Mouse (Mus musculus): Measurements from ENCODE around the gene Slc16a12.
A peak's percentile ranks its signal among the peaks of the same experiment; 100 is the strongest.

The Slc16a12 gene

GRCm38 (mm10) chr19:34726254-34726962 lies 20.7 kb downstream of the Slc16a12 start:
- no peak for DNase-seq (ENCODE audit: low spot score in 2 of 2)

- DNase-seq (ENCODE audit: low spot score in 2 of 2) = no peak
Observed at GRCm38 (mm10) chr19:34725418-34725817, 21.7 kb downstream of the Slc16a12 start.

GRCm38 (mm10) chr19:34724598-34724997 lies 22.5 kb downstream of the Slc16a12 start:
- DNase-seq (ENCODE audit: low spot score in 2 of 2) = no peak

- DNase-seq (ENCODE audit: low spot score in 2 of 2) = no peak
Observed at GRCm38 (mm10) chr19:34722541-34722940, 24.5 kb downstream of the Slc16a12 start.

GRCm38 (mm10) chr19:34720130-34720529 lies 27.0 kb downstream of the Slc16a12 start:
- no peak for DNase-seq (ENCODE audit: low spot score in 2 of 2)

GRCm38 (mm10) chr19:34718963-34719362 lies 28.1 kb downstream of the Slc16a12 start:
- no peak for DNase-seq (ENCODE audit: low spot score in 2 of 2)

- no peak for DNase-seq (ENCODE audit: low spot score in 2 of 2)
Observed at GRCm38 (mm10) chr19:34718478-34718877, 28.6 kb downstream of the Slc16a12 start.

- DNase-seq (ENCODE audit: low spot score in 2 of 2) = no peak
Observed at GRCm38 (mm10) chr19:34715895-34716294, 31.2 kb downstream of the Slc16a12 start.

GRCm38 (mm10) chr19:34714250-34714666 lies 32.8 kb downstream of the Slc16a12 start:
- no peak for DNase-seq (ENCODE audit: low spot score in 2 of 2)

- DNase-seq (ENCODE audit: low spot score in 2 of 2) = no peak
Observed at GRCm38 (mm10) chr19:34712050-34712449, 35.0 kb downstream of the Slc16a12 start.

- DNase-seq (ENCODE audit: low spot score in 2 of 2) = no peak
Observed at GRCm38 (mm10) chr19:34708221-34708620, 38.9 kb downstream of the Slc16a12 start.

GRCm38 (mm10) chr19:34707571-34707970 lies 39.5 kb downstream of the Slc16a12 start:
- no peak for DNase-seq (ENCODE audit: low spot score in 2 of 2)

GRCm38 (mm10) chr19:34706261-34706660 lies 40.8 kb downstream of the Slc16a12 start:
- DNase-seq (ENCODE audit: low spot score in 2 of 2) = no peak

- DNase-seq (ENCODE audit: low spot score in 2 of 2) = no peak
Observed at GRCm38 (mm10) chr19:34705141-34705540, 41.9 kb downstream of the Slc16a12 start.

GRCm38 (mm10) chr19:34699300-34699699 lies 47.8 kb downstream of the Slc16a12 start:
- DNase-seq (ENCODE audit: low spot score in 2 of 2) = no peak

- DNase-seq (ENCODE audit: low spot score in 2 of 2) = no peak
Observed at GRCm38 (mm10) chr19:34698852-34699251, 48.2 kb downstream of the Slc16a12 start.

GRCm38 (mm10) chr19:34698432-34698831 lies 48.7 kb downstream of the Slc16a12 start:
- no peak for DNase-seq (ENCODE audit: low spot score in 2 of 2)

GRCm38 (mm10) chr19:34697461-34697860 lies 49.6 kb downstream of the Slc16a12 start:
- DNase-seq (ENCODE audit: low spot score in 2 of 2) = no peak

- DNase-seq (ENCODE audit: low spot score in 2 of 2) = no peak
Observed at GRCm38 (mm10) chr19:34696352-34696986, 50.6 kb downstream of the Slc16a12 start.

GRCm38 (mm10) chr19:34691402-34691801 lies 55.7 kb downstream of the Slc16a12 start:
- no peak for DNase-seq (ENCODE audit: low spot score in 2 of 2)

GRCm38 (mm10) chr19:34685530-34685929 lies 61.6 kb downstream of the Slc16a12 start:
- no peak for DNase-seq (ENCODE audit: low spot score in 2 of 2)

- DNase-seq (ENCODE audit: low spot score in 2 of 2) = peak; percentile 36 to 55
Observed at GRCm38 (mm10) chr19:34684857-34685256, 62.2 kb downstream of the Slc16a12 start.

- no peak for DNase-seq (ENCODE audit: low spot score in 2 of 2)
Observed at GRCm38 (mm10) chr19:34678428-34678827, 68.7 kb downstream of the Slc16a12 start.

Data from right cerebral cortex, postnatal 10 days (tissue).